Mouse (Mus musculus): ENCODE data around the gene Htr1f. TPM values are rescaled to one million over a fixed set of nuclear protein-coding genes. Genes with fewer than 3 reads are reported as not detected.

The Htr1f gene
- total and polyA plus RNA-seq, 3 experiments = not detected

- H3K27ac ChIP-seq (ENCODE audit: control insufficient read depth, low read depth, low read length) = no peak overlapping the region
- no peaks in the 10 kb centered on the region for H3K27me3 ChIP-seq (ENCODE audit: control insufficient read depth in 1 of 2, insufficient read depth in 2 of 2, low read length in 2 of 2)
- no peaks in the 10 kb centered on the region for H3K9me3 ChIP-seq (replicated peaks; ENCODE audit: insufficient read depth, low read length)
Measured at GRCm38 (mm10) chr16:64989279-64989800, 116.3 kb downstream of the Htr1f start.

GRCm38 (mm10) chr16:64987564-64987963 is 118.1 kb downstream of the Htr1f start:
- no peak for DNase-seq (ENCODE audit: low read depth, low spot score)
- no peak overlapping the region for H3K4me3 ChIP-seq (ENCODE audit: control insufficient read depth in 1 of 2, insufficient read depth in 1 of 2, low read depth in 2 of 2, low read length in 2 of 2)
- no peaks in the 10 kb centered on the region for H3K79me2 ChIP-seq (ENCODE audit: control insufficient read depth, insufficient read depth, low read length, poor library complexity)
- H3K27me3 ChIP-seq (ENCODE audit: control insufficient read depth in 1 of 2, insufficient read depth in 2 of 2, low read length in 2 of 2) = no peaks in the 10 kb centered on the region
- no peak overlapping the region for H3K27ac ChIP-seq (ENCODE audit: control insufficient read depth, low read depth, low read length)
- H3K9me3 ChIP-seq (replicated peaks; ENCODE audit: insufficient read depth, low read length) = no peaks in the 10 kb centered on the region
- TF ChIP-seq ZKSCAN1 (IDR thresholded peaks at IDR 0.05; ENCODE audit: low read depth, low read length) = no peak
- TF ChIP-seq NRF1 (IDR thresholded peaks at IDR 0.05; ENCODE audit: insufficient read depth, low read depth, low read length, poor library complexity, severe bottlenecking) = no peak
- no peak for TF ChIP-seq MYB (IDR thresholded peaks at IDR 0.05; ENCODE audit: low read depth, low read length)
- TF ChIP-seq ETS1 (IDR thresholded peaks at IDR 0.05; ENCODE audit: low read depth, low read length) = no peak
- no peak for TF ChIP-seq MAZ (IDR thresholded peaks at IDR 0.05; ENCODE audit: low read depth, low read length)
- TF ChIP-seq CHD2 (IDR thresholded peaks at IDR 0.05; ENCODE audit: low read length) = no peak
- no peak for TF ChIP-seq MAX (IDR thresholded peaks at IDR 0.05; ENCODE audit: low read length)
- no peak for TF ChIP-seq TCF12 (IDR thresholded peaks at IDR 0.05; ENCODE audit: low read depth, low read length)
- TF ChIP-seq BHLHE40 (IDR thresholded peaks at IDR 0.05; ENCODE audit: borderline replicate concordance, low read depth, low read length) = no peak
- no peak for TF ChIP-seq HCFC1 (IDR thresholded peaks at IDR 0.05; ENCODE audit: low read depth, low read length)
- peaks cover 0 to 14% of the 10 kb centered on the region in 2 experiments; a peak in 2 of 4 replicates for H3K36me3 ChIP-seq (ENCODE audit: control insufficient read depth in 1 of 2, insufficient read depth in 2 of 2, low read length in 2 of 2)
- no peak overlapping the region for H3K9ac ChIP-seq (ENCODE audit: control insufficient read depth, low read depth, low read length, poor library complexity, severe bottlenecking)
- peaks cover 0 to 5% of the 10 kb centered on the region in 2 experiments; a peak in 3 of 4 replicates for H3K4me1 ChIP-seq (ENCODE audit: control insufficient read depth in 1 of 2, insufficient read depth in 2 of 2, low read length in 2 of 2)

More at GRCm38 (mm10) chr16:64989279-64989800, 116.3 kb downstream of the Htr1f start:
- no peak for DNase-seq (ENCODE audit: low read depth, low spot score)
- Histone ChIP-seq H3K36me3 (ENCODE audit: control insufficient read depth in 1 of 2, insufficient read depth in 2 of 2, low read length in 2 of 2) (peaks cover 0 to 14% of the 10 kb centered on the region in 2 experiments; a peak in 2 of 4 replicates), H3K4me1 (ENCODE audit: control insufficient read depth in 1 of 2, insufficient read depth in 2 of 2, low read length in 2 of 2) (peaks cover 0 to 5% of the 10 kb centered on the region in 2 experiments; a peak in 3 of 4 replicates), H3K9ac (ENCODE audit: control insufficient read depth, low read depth, low read length, poor library complexity, severe bottlenecking) (no peak overlapping the region), H3K79me2 (ENCODE audit: control insufficient read depth, insufficient read depth, low read length, poor library complexity) (no peaks in the 10 kb centered on the region), H3K4me3 (ENCODE audit: control insufficient read depth in 1 of 2, insufficient read depth in 1 of 2, low read depth in 2 of 2, low read length in 2 of 2) (no peak overlapping the region)
- TF ChIP-seq BHLHE40 (IDR thresholded peaks at IDR 0.05; ENCODE audit: borderline replicate concordance, low read depth, low read length) = no peak
- no peak for TF ChIP-seq RCOR1 (IDR thresholded peaks at IDR 0.05; ENCODE audit: low read depth, low read length)
- TF ChIP-seq HCFC1 (IDR thresholded peaks at IDR 0.05; ENCODE audit: low read depth, low read length) = no peak
- TF ChIP-seq NRF1 (IDR thresholded peaks at IDR 0.05; ENCODE audit: insufficient read depth, low read depth, low read length, poor library complexity, severe bottlenecking) = no peak
- no peak for TF ChIP-seq TBP (IDR thresholded peaks at IDR 0.05; ENCODE audit: low read depth, low read length)
- no peak for TF ChIP-seq ELF1 (IDR thresholded peaks at IDR 0.05; ENCODE audit: low read depth, low read length)
- TF ChIP-seq MXI1 (IDR thresholded peaks at IDR 0.05; ENCODE audit: low read depth, low read length) = no peak
- TF ChIP-seq ZKSCAN1 (IDR thresholded peaks at IDR 0.05; ENCODE audit: low read depth, low read length) = no peak
- TF ChIP-seq MAX (IDR thresholded peaks at IDR 0.05; ENCODE audit: low read length) = no peak
- TF ChIP-seq TAL1 (IDR thresholded peaks at IDR 0.05; ENCODE audit: low read length) = no peak
- TF ChIP-seq EP300 (IDR thresholded peaks at IDR 0.05; ENCODE audit: low read depth in 1 of 2, low read length in 2 of 2) = no peak
- no peak for TF ChIP-seq USF2 (IDR thresholded peaks at IDR 0.05; ENCODE audit: borderline replicate concordance in 1 of 2, insufficient read depth in 1 of 2, low read depth in 1 of 2, low read length in 2 of 2)
- no peak for TF ChIP-seq RAD21 (IDR thresholded peaks at IDR 0.05; ENCODE audit: low read depth, low read length)
- TF ChIP-seq GABPA (IDR thresholded peaks at IDR 0.05; ENCODE audit: low read depth, low read length) = no peak
- no peak for TF ChIP-seq MYB (IDR thresholded peaks at IDR 0.05; ENCODE audit: low read depth, low read length)
- TF ChIP-seq MEF2A (IDR thresholded peaks at IDR 0.05; ENCODE audit: extremely low read depth, insufficient replicate concordance, low read depth, low read length, poor library complexity, severe bottlenecking) = no peak
- no peak for TF ChIP-seq ETS1 (IDR thresholded peaks at IDR 0.05; ENCODE audit: low read depth, low read length)
- no peak for TF ChIP-seq SIN3A (IDR thresholded peaks at IDR 0.05; ENCODE audit: low read length)
- no peak for TF ChIP-seq ZMIZ1 (IDR thresholded peaks at IDR 0.05; ENCODE audit: low read depth, low read length)
- no peak for TF ChIP-seq POLR2A (IDR thresholded peaks at IDR 0.05; ENCODE audit: control insufficient read depth in 1 of 2, insufficient read depth in 1 of 2, low read depth in 1 of 2, low read length in 2 of 2, poor library complexity in 1 of 2)
